Mouse (Mus musculus): ENCODE data around the gene Sox5.

The Sox5 gene

DNA sequence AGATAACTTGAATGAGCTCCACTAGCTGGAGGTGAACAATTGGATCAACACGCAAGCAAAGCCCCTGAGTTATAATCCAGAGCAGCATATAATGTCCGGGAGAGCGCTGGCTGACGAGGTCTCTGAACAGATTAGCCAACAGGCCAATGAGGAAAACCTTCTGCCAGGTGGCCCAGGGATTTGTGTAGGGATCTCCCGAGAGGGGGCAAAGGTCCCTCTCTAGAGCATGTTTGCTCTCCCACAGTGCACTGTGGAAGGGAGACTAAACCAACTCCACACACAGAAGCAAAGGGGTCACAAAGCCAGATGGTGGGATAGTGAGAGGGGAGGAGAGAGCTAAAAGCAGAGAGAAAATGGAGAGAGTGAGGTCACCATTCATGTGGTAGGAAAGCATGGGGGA lies 128.9 kb downstream of the Sox5 start:
- no peak for DNase-seq (ENCODE audit: low spot score)

DNA sequence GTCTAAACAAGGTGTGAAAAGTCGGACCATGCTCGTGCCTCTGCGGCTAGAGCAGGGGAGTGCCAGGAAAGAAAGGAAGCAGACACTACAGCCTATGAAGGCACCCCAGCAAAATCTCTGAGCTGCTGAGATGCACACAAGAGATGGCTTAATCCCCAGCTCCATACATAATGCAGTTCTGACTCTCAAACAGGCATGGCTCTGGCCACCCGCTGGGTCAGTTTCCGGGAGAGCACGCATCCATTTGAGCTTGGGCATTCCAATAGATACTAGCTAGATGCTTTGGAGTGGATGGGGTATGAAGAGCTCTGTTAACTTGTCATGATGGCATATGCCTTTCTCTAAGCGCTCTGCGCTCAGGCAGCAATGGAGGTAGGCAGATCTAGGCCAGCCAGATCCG lies 132.9 kb downstream of the Sox5 start:
- DNase-seq (ENCODE audit: low spot score) = no peak

DNA sequence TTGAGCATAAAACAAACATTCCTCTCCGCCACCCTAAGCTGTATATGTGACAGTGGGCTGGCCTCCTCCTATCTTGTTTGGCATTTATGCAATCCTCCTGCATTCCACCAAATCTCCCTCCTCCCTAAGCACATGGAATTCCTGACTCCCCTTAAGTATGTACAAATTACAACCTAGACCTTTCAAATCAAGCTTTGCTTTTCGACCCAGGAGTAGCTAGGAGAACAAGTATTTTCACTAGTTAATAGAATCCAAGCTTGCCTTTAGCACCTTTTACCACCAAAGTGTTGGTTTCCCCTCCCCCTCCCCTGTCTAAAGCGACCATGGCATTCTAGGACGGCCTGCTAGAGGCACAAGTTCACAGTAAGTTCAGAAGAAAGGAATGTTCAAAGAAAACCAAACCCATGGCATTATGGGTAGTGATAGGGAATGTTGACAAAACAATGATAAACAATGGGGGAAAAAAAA lies 133.6 kb downstream of the Sox5 start:
- no peak for DNase-seq (ENCODE audit: low spot score)

DNA sequence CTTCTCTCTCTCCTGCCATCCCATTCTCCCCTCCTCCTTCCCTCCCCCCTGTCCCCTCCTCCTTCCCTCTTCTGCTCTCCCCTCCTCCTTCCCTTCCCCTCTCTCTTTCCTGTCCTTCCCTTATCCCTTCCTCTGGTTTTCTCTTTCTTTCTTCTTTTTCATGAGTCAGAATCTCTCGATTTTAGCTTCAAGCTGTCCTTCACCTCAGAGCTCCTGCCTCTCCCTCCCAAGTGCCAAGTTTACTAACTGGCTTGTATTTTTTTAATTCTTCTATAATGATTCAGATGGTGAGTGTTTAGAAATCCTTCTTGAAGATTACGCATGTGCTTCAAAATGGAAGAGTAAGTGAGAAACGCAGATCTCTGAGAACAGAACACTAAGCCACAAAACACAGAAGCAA lies 135.4 kb downstream of the Sox5 start:
- DNase-seq (ENCODE audit: low spot score) = no peak

DNA sequence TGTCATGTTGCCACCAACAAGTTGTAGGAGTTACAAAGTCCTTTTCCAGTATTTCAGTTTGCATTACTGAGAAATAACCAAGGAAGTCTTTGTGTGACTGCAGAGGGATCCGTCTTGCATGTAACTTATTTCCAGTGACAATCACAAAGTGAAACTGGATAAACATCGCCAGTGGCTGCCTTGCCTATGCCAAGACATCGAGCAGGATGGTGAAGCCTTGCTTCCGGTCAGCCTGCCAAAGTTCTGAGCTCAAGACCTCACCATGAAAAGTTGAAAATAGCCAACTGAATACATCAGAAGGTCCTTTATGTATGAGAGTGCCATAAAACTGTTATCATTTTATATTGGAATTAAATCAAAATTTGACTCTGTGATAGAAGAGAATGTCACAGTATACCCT lies 136.0 kb downstream of the Sox5 start:
- no peak for DNase-seq (ENCODE audit: low spot score)

DNA sequence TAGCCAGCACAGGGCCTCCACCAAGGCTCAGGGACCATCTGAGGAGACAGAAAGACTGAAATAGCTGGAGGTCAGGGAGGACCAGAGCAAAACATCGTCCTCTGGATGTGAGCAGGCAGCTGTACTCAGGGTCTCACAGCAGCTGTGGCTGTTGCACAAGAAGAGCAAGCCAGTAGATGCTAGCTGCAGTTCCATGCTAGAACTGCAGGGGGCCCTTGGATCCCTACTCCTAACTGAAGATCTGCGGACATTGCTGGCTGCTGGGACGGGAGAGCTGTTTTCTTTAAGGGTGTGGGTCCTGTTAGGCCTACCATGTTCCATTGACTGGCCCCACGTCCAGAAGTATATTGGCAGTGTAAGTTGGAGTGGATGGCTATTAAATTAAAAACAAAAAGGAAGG lies 137.1 kb downstream of the Sox5 start:
- no peak for DNase-seq (ENCODE audit: low spot score)

DNA sequence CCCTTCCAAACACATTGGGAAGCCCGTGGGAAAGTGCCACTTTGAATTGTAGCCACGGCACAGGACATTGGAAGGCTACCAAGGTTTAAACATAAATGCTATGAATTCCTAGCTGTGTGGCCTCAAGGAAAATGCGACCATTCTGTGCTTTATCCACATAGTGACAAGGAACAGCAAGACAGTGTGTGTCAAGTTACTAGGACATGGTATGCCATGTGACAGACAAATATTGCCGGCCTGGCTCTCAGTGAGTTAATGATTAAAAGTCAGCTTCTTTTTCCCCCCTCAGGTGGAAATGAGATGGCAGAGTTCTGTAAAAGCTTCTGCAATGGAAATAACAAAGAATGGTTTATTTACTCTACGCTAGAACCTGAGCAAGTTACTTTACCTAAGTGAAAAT lies 138.2 kb downstream of the Sox5 start:
- no peak for DNase-seq (ENCODE audit: low spot score)

DNA sequence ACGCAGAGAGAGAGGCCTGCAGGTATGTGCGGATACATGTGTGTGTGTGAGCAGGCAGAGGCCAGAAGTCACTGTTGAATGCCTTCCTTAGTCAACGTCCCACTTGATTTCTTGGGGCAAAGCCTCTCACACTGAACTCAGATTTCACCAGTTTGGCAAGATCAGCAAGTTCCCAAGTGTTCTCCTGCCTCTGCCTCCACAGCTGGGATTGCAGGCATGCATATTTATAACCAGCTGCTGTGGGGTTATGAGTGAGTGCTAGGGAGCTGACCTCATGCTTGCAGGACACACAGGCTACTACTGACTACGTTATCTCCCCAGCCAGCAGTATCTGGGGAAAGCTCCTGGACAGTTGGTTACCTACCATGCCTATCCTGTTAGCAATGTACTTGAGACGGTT lies 139.9 kb downstream of the Sox5 start:
- DNase-seq (ENCODE audit: low spot score) = no peak

DNA sequence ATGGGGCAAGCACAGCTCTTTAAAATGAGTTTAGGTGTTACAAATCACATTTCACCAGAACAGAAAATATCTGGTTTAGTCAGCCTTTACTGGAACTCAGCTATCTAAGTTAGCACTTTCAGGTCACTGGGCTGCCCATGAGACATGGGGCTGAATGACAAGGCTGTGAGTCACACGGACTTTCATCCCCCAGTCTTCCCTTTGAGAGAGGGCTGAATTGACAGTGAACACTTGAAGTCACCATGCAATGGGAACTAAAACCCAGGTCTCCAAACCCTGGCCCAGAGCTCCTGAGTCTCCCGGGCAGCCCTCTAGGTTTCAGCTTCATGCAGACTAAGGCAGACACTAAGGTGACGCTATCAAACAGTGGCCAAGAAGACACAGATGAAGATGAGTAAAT lies 141.2 kb downstream of the Sox5 start:
- DNase-seq (ENCODE audit: low spot score) = no peak

DNA sequence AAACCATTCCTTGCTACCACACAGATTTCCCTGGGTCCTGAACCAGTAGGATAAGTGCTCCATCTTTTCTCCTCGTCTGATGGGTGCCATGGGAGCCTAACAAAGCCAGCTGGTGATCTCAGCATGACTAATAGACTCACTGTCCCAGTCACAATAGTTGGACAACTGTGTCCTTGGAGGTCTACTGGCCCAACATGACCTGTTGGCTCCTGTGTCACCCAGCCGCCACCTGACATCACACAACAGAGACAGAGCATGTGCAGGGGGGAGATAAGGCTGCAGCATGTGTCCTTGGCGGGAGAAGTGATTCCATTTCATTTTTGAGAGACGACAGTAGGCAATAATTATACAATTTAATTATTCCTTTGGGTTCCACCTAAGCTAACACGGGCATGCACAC lies 143.2 kb downstream of the Sox5 start:
- DNase-seq (ENCODE audit: low spot score) = no peak

DNA sequence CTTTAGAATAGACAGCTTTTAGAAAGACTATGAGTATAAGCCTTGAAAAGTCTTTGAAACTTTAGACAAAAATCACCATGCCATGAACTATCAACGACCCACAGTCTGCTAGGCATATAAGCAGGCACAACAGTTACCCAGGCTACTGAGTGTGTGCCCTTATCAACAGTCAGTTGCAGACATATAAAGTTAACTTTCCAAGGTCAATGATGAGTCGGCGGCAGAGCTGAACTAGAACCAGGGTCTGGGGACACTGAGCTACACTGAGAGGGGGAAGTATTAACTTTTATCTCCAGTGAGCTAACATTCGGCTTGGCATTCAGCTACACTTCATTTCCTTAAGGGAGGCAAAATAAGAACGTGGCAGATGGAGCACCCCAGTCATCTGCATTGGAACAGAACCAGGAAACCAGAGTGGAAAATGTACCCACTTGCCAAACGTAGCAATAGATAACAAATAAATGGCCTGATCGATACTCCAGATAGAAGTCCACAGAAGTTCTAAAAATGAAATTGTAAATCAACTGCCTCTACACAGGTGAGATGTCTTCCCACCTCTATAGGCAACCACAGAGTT lies 154.2 kb downstream of the Sox5 start:
- no peak for DNase-seq (ENCODE audit: low spot score)

DNA sequence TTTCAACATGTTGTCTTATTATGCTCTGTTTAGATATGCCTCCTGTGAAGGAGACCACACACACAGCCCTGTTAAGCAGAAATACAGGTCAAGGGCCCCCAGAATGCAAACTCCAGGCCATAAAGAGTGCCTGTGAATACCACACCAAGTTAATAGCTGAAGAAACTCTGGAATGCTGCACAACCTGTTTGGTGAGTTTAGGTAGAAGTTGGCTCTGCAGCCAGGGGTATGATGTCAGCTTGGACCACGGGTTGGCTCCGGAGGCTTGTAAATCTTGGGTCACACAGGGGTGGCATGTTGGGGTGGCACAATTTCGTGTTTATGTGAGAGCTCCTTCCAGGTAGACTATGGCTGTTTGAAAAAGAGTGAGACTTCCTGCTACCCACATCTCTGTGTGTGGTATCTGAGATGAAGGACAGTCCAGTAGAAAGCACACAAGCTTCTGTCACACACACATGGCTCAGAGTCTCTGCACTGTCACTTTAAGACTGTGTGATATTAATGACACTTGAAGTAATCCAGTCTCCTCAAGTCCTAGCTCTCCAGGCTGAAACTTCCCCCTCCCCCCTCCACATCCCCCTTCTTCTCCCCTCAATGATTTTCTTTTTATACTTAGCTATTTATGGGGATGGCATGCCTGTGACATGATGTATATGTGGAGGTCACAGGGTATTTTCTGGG lies 160.5 kb downstream of the Sox5 start:
- no peak for DNase-seq (ENCODE audit: low spot score)

DNA sequence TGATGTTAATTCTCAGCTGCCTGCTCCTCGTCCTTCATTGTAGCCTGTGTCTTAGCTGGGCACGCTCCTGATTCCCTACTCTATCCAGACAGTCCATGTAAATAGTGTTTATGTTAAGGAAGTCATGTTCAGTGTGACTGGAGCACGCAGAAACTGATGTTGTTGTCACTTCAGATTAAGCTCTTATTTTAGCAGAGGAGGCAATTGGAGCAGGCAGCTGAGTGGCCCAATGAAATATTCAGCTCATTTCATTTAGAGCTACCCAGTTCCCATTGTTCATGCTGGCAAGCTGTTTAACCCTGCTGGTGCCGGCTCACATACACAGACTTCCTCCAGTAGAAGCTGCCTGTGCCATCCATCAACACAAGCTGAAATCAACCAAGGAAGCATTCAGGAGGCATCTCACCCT lies 170.4 kb downstream of the Sox5 start:
- DNase-seq (ENCODE audit: low spot score) = no peak

DNA sequence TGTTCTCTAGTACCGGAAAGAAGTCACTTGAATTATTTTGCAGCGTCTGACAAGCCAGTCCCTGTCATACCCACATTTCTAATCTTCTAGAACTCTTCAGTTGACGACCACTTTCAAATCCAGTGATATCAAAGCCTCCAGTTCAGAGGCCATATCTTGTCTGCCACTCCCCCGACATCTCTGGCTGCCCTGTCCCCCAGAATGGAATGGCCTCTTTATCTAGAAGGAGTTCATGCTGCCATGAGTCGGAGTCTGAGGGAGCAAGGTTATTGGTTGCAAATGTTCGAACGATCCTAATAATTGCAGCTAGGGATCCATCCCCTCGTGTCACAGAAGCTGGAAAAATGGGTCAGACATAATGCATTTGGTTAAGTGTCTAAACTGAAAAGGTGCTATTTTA lies 170.9 kb downstream of the Sox5 start:
- DNase-seq (ENCODE audit: low spot score) = no peak

DNA sequence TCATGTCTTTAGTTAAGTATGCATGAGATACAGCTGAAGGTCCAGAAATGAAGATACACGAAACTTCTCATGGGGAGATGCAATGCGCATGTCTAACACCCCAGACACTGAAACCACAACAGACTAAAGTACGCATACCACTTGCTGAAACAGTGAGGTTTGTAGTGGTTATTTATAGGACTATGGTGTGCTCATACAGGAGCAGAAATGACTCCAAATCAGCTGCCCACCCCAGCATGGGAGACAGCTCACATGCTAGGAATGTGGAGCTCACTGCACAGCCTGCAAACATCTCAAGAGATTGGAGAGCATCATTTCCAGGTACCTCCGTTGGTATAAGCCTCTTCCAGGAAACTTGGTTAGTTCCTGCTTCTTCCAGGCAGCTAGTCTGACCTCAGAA lies 178.9 kb downstream of the Sox5 start:
- DNase-seq (ENCODE audit: low spot score) = no peak

DNA sequence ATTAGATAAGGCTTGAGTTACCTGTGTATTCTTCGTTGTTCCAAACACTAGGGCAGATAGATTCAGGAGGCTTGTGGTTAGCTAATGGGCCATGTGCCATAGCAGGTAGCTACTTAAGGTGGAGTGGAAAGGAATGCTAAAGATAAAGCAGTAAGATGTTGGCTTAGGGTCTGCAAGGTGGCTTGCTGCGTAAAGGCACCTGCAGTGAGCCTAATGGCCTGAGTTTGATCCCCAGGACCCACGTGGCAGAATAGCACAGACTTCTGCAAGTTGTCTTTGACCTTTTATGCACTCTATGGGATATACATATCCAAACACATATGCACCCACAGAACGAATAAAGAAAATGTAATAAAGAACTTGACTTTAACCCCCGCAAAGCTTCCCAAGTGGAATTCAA lies 181.4 kb downstream of the Sox5 start:
- DNase-seq (ENCODE audit: low spot score) = no peak

DNA sequence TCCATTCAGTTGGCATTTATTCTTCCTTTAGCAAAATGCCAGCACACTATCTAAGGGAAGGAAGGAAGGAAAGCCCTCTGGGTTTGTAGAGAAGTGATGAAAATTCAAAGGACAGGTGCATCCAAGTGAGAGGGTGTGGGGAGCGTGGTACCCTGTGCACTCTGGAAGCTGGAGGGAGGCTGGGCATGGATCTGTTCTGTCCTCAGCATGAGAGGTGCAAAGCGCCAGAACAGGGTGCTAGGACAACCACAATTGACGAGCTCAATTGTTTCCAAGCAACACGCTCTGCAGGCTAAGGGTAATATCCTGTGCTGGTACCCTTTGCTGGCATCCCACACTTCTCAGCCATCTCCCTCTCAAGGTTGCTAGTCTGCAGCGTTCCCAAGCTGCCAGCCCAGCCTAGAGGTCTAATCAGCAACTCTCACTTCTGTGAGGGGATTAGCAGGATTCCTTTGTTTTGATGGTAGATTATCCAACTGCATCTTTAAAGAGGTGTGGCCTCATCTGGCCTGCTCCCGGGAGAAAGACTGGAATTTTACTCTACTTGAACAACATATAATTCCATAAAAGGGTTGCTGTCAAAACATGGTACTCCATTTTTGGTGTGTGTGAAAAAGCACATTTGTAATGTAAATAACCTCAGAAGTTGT lies 183.3 kb downstream of the Sox5 start:
- DNase-seq (ENCODE audit: low spot score) = no peak

DNA sequence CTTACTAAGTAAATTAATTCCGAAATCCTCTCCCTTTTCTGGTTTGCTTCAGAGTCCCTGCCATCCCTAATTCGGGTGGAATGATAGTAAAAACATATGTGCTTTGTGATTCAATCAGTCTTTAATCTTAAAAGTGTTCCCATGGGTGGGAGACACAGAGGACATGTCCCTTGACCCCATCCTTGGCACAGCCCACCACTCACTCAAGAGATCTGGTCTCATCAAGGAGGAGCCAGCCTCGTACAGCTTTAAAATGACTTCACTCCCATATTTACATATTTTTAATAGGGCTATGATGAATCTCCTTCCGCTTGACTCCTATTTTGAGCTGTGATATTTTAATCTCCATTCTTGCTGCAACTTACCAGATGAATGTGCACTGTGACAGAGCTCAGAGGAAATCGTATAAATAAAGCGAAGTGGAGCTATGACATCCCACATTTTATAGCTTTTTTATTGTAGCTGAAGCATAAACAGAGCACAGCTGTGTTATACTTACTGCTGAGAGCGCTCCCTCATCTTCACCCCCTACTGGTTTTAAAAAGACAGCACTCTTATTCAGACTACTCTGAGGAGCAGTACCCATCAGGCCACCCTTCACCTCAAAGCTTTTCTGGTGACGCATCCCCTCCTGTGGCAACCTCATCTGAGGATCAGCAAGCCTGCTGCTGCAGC lies 185.1 kb downstream of the Sox5 start:
- no peak for DNase-seq (ENCODE audit: low spot score)

DNA sequence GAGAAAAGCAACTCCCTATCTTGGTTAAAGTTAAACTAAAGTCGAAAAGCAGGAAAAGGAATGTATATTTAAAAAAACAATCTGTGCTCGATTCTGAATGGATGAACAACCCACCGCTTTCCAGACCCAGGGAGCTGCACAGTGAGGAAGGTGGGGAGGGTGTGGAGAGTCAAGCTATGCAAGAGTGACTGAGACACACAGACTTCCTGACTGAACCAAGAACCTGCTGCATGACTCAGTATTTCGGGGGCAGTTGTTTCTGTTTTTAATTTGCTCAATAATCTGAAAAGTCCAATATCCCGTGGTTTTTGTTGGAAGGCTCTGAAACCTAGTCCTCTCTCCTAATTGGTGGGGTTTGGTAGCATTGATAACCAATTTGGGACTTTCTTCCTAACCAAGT lies 196.9 kb downstream of the Sox5 start:
- DNase-seq (ENCODE audit: low spot score) = no peak

DNA sequence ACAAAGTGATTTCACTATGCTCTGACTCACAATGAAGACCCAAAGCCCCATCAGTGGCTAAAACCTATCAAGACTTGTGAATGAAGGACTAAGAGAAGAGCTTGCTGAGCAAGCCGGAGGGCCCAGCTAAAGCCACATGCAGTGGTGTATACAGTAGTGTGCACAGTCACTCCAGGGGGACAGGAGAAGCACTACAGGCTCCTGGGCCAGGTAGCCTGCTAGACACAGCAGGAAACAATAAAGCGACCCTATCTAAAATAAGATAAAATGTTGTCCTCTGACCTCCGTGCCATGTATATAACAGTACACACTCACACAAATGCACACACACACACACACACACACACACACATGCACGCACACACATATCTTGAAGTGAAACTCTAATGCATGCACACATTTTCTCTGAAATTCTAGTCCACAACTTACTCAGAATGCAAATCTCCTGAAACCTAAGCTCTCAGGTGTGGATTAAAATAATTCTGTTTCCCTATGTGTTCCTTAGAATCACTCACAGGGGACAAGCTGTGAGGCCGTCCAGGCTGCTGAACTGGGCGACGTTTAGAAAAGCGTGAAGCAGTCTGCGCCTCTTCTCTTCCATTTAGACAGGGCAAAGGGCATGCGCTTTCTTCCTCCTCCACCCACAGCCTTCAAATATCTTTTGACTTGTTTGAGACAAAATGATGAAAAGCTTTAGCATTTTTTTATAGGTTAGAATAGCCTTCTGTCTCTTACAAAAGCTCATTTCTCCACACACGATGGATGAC lies 197.5 kb downstream of the Sox5 start:
- no peak for DNase-seq (ENCODE audit: low spot score)

DNA sequence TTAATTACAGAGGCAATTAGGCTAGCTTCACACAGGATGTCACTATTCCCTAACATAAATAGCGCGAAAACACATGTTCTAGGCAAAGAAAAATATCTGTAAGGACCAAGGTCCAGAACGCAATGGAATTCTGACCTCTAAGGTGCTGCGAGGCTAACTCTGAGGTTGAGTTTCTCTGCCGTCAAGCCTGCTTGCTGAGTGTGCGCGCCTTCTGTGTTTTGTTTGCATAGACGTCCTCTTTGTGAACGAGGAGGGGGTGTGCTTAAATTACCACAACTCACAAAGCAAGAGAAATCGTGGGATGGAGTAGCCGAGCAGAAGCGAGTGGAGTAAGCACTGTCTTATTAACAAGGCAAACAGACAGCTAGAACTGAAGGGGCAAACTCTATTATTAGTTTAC lies 202.5 kb downstream of the Sox5 start:
- no peak for DNase-seq (ENCODE audit: low spot score)

DNA sequence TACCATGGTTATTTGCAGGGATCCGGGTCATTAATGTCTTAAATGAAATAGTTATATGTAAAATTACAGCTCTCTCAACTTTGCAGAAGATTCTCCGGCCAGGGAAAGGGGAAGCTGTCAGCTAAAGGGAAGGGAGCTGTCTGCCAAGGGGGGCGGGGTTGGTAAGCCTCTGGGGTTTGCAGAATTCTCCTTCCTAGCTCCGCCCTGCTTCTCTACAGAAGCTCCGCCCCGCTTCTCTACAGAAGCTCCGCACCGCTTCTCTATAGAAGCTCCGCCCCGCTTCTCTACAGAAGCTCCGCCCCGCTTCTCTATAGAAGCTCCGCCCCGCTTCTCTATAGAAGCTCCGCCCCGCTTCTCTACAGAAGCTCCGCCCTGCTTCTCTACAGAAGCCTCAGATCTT lies 210.9 kb downstream of the Sox5 start:
- no peak for DNase-seq (ENCODE audit: low spot score)

All from urinary bladder, postnatal 10 days (tissue).